Mouse (Mus musculus): ENCODE data around the gene Pnmal1. TPM values are rescaled to one million over a fixed set of nuclear protein-coding genes. Genes with fewer than 3 reads are reported as not detected.

The Pnmal1 gene
- polyA plus RNA-seq, 1 experiment from 2014 or later = 1.8 TPM

- no peak for ATAC-seq (ENCODE audit: low FRiP score, low TSS enrichment)
- no peak for TF ChIP-seq EP300 (optimal IDR thresholded peaks at IDR 0.05)
- WGBS = 52% methylated on average over 3 of the region's 3 CpGs
- DNase-seq (ENCODE audit: low spot score) = no peak
- Histone ChIP-seq H3K27ac (replicated peaks) (no peak overlapping the region), H3K4me1 (replicated peaks; ENCODE audit: control insufficient read depth, insufficient read depth) (peaks cover 18% of the 10 kb centered on the region), H3K4me2 (replicated peaks; ENCODE audit: low read depth) (no peak overlapping the region), H3K4me3 (ENCODE audit: low read depth, low read length) (no peak overlapping the region), H3K27me3 (ENCODE audit: control insufficient read depth, insufficient read depth, low read length) (no peaks in the 10 kb centered on the region), H3K9ac (ENCODE audit: low read length) (no peak overlapping the region), H3K36me3 (ENCODE audit: control insufficient read depth, insufficient read depth, low read length) (peaks cover 28% of the 10 kb centered on the region), H3K9me3 (ENCODE audit: control insufficient read depth, low read length) (no peaks in the 10 kb centered on the region)
These were observed 40.8 kb upstream of the Pnmal1 start for GRCm38 (mm10) chr7:16918670-16919069.

GRCm38 (mm10) chr7:16919395-16920149, 39.9 kb upstream of the Pnmal1 start:
- DNase-seq (ENCODE audit: low spot score) (no peak), ATAC-seq (ENCODE audit: low FRiP score, low TSS enrichment) (no peak)
- Histone ChIP-seq H3K36me3 (ENCODE audit: control insufficient read depth, insufficient read depth, low read length) (peaks cover 27% of the 10 kb centered on the region), H3K4me1 (replicated peaks; ENCODE audit: control insufficient read depth, insufficient read depth) (peaks cover 18% of the 10 kb centered on the region), H3K4me2 (replicated peaks; ENCODE audit: low read depth) (no peak overlapping the region), H3K9ac (ENCODE audit: low read length) (peak overlapping the region; percentile 47), H3K27me3 (ENCODE audit: control insufficient read depth, insufficient read depth, low read length) (no peaks in the 10 kb centered on the region), H3K9me3 (ENCODE audit: control insufficient read depth, low read length) (no peaks in the 10 kb centered on the region), H3K4me3 (ENCODE audit: low read depth, low read length) (no peak overlapping the region), H3K27ac (replicated peaks) (peak overlapping the region; percentile 69)
- 72% methylated on average over 13 of the region's 13 CpGs for WGBS
- no peak for TF ChIP-seq CTCF (IDR thresholded peaks at IDR 0.05; ENCODE audit: low read depth)
- no peak for TF ChIP-seq EP300 (optimal IDR thresholded peaks at IDR 0.05)

GRCm38 (mm10) chr7:16920150-16920579, 39.3 kb upstream of the Pnmal1 start:
- Histone ChIP-seq H3K9ac (ENCODE audit: low read length) (peak overlapping the region; percentile 47), H3K27me3 (ENCODE audit: control insufficient read depth, insufficient read depth, low read length) (no peaks in the 10 kb centered on the region), H3K36me3 (ENCODE audit: control insufficient read depth, insufficient read depth, low read length) (peaks cover 22% of the 10 kb centered on the region), H3K4me3 (ENCODE audit: low read depth, low read length) (no peak overlapping the region), H3K4me1 (replicated peaks; ENCODE audit: control insufficient read depth, insufficient read depth) (peaks cover 18% of the 10 kb centered on the region), H3K9me3 (ENCODE audit: control insufficient read depth, low read length) (no peaks in the 10 kb centered on the region), H3K4me2 (replicated peaks; ENCODE audit: low read depth) (no peak overlapping the region), H3K27ac (replicated peaks) (peak overlapping the region; percentile 69)
- TF ChIP-seq CTCF (IDR thresholded peaks at IDR 0.05; ENCODE audit: low read depth) (no peak), EP300 (optimal IDR thresholded peaks at IDR 0.05) (no peak)
- ATAC-seq (ENCODE audit: low FRiP score, low TSS enrichment) = no peak
- no peak for DNase-seq (ENCODE audit: low spot score)
- WGBS = 74% methylated on average over 7 of the region's 7 CpGs

- H3K36me3 ChIP-seq (ENCODE audit: control insufficient read depth, insufficient read depth, low read length) = peaks cover 15% of the 10 kb centered on the region
- DNase-seq (ENCODE audit: low spot score) = no peak
- WGBS = 48% methylated on average over 21 of the region's 21 CpGs
- H3K4me2 ChIP-seq (replicated peaks; ENCODE audit: low read depth) = peak overlapping the region; percentile 93
- peak overlapping the region; percentile 89 for H3K27ac ChIP-seq (replicated peaks)
- no peaks in the 10 kb centered on the region for H3K27me3 ChIP-seq (ENCODE audit: control insufficient read depth, insufficient read depth, low read length)
- peaks cover 18% of the 10 kb centered on the region for H3K4me1 ChIP-seq (replicated peaks; ENCODE audit: control insufficient read depth, insufficient read depth)
- ATAC-seq (ENCODE audit: low FRiP score, low TSS enrichment) = no peak
- peak overlapping the region; percentile 12; the same call in 1 of the 2 replicates for H3K4me3 ChIP-seq (ENCODE audit: low read depth, low read length)
- no peaks in the 10 kb centered on the region for H3K9me3 ChIP-seq (ENCODE audit: control insufficient read depth, low read length)
- no peak for TF ChIP-seq EP300 (optimal IDR thresholded peaks at IDR 0.05)
- TF ChIP-seq CTCF (IDR thresholded peaks at IDR 0.05; ENCODE audit: low read depth) = no peak
- H3K9ac ChIP-seq (ENCODE audit: low read length) = peak overlapping the region; percentile 88
These were observed 38.4 kb upstream of the Pnmal1 start for GRCm38 (mm10) chr7:16920818-16921791.

GRCm38 (mm10) chr7:16921881-16922335, 37.6 kb upstream of the Pnmal1 start:
- Histone ChIP-seq H3K27me3 (ENCODE audit: control insufficient read depth, insufficient read depth, low read length) (no peaks in the 10 kb centered on the region), H3K9me3 (ENCODE audit: control insufficient read depth, low read length) (no peaks in the 10 kb centered on the region), H3K4me3 (ENCODE audit: low read depth, low read length) (peak overlapping the region; percentile 90; the same call in 1 of the 2 replicates), H3K9ac (ENCODE audit: low read length) (peak overlapping the region; percentile 88), H3K36me3 (ENCODE audit: control insufficient read depth, insufficient read depth, low read length) (peaks cover 13% of the 10 kb centered on the region), H3K27ac (replicated peaks) (peak overlapping the region; percentile 89), H3K4me1 (replicated peaks; ENCODE audit: control insufficient read depth, insufficient read depth) (peaks cover 18% of the 10 kb centered on the region), H3K4me2 (replicated peaks; ENCODE audit: low read depth) (peak overlapping the region; percentile 93)
- TF ChIP-seq EP300 (optimal IDR thresholded peaks at IDR 0.05) = no peak
- peak; percentile 58 for DNase-seq (ENCODE audit: low spot score)
- 24% methylated on average over 6 of the region's 6 CpGs for WGBS
- ATAC-seq (ENCODE audit: low FRiP score, low TSS enrichment) = no peak

Data from stomach, postnatal 0 days (tissue).